Mouse (Mus musculus) lung, postnatal 0 days (tissue): Measurements from ENCODE around the gene Dnajb12. TPM values are rescaled to one million over a fixed set of nuclear protein-coding genes. Genes with fewer than 3 reads are reported as not detected.

ENCODE experiments used
- ATAC-seq: fragments of 200-750 bp; cut with Nextera tagmentation; 2 replicates; pipeline ENCODE4 v1.8.0; 2017; ENCODE audit warnings: moderate library complexity
- DNase-seq: peaks from one replicate; pipeline ENCODE4 v3.0.0-alpha.2; 2016; ENCODE audit warnings: low spot score
- H3K27ac ChIP-seq: fragments of 300-500 bp; sonication (generic); 2 replicates; pipeline ENCODE4 v1.5.1; 2014; ENCODE audit warnings: antibody characterized with exemption, mild to moderate bottlenecking, low read length, mixed read lengths
- H3K27me3 ChIP-seq: fragments of 300-500 bp; sonication (generic); replicated peaks from 2 replicates; pipeline ENCODE4 v1.6.1; 2014; ENCODE audit warnings: low read length, mixed read lengths; ENCODE audit not compliant: insufficient read depth
- H3K36me3 ChIP-seq: fragments of 300-500 bp; sonication (generic); 2 replicates; pipeline ENCODE4 v1.6.1; 2014; ENCODE audit warnings: low read length, mixed read lengths; ENCODE audit not compliant: insufficient read depth
- H3K4me1 ChIP-seq: fragments of 300-500 bp; sonication (generic); 2 replicates; pipeline ENCODE4 v1.6.1; 2014; ENCODE audit warnings: antibody characterized with exemption, low read depth, low read length, mixed read lengths; ENCODE audit not compliant: insufficient read depth
- H3K4me2 ChIP-seq: fragments of 300-500 bp; sonication (generic); replicated peaks from 2 replicates; pipeline ENCODE4 v1.6.1; 2014; ENCODE audit warnings: low read depth, mild to moderate bottlenecking, low read length, moderate library complexity, mixed read lengths
- H3K4me3 ChIP-seq: fragments of 300-500 bp; sonication (generic); 2 replicates; pipeline ENCODE4 v1.5.1; 2014; ENCODE audit warnings: low read depth, low read length
- H3K9ac ChIP-seq: fragments of 300-500 bp; sonication (generic); replicated peaks from 2 replicates; pipeline ENCODE4 v1.6.1; 2014; ENCODE audit warnings: low read depth, mild to moderate bottlenecking
- H3K9me3 ChIP-seq: fragments of 300-500 bp; sonication (generic); 2 replicates; pipeline ENCODE4 v1.6.1; 2016; ENCODE audit warnings: low read length, mixed read lengths
- CTCF ChIP-seq: IDR thresholded peaks from 2 replicates; pipeline ENCODE4 v1.5.1; 2016; ENCODE audit warnings: antibody characterized with exemption, mild to moderate bottlenecking
- EP300 ChIP-seq: IDR thresholded peaks from 2 replicates; pipeline ENCODE4 v1.6.1; 2016; ENCODE audit warnings: antibody characterized with exemption, mild to moderate bottlenecking, control low read depth
- WGBS: fragments of 180-500 bp; shearing (Covaris S2); extraction: QIAGEN DNeasy Blood & Tissue Kit; methylation state at CpG from one replicate; pipeline ENCODE4 v1.1.7; 2014; 5-methylcytosine and 5-hydroxymethylcytosine counted together
- polyA plus RNA-seq: library from polyadenylated mRNA; unstranded; fragments of >200 nt; fragmentation: Nextera tagmentation; extraction: Ambion mirVana; gene quantifications from 2 replicates; pipeline ENCODE4 v1.2.1, GENCODE M21; 2015

Gene Dnajb12
- polyA plus RNA-seq, 1 experiment from 2014 or later, result 24.4 TPM

DNA sequence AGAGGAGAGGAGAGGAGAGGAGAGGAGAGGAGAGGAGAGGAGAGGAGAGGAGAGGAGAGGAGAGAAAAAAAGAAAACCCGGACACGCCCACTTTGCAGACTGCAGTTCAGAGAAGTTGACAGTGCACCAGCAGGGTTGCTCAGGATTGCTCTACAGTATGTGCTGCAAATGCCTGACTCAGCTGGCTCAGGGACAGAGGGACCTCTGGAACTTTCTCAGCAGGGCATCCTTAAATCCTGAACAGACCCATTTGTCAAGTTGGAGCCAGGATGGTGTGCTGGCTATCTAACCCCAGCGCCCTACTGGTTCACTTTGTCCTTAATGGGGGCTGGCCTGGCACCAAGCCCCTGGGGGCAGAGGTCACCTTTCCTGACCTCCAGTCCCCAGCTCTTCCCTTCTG is 54.7 kb downstream of the Dnajb12 start:
- ATAC-seq, result no peak
- no peak overlapping the region for H3K9ac ChIP-seq
- WGBS, result 65% methylated on average over 3 of the region's 3 CpGs

GRCm38 (mm10) chr10:59936058-59936856 is 56.9 kb downstream of the Dnajb12 start:
- WGBS, result 40% methylated on average over 8 of the region's 8 CpGs
- Histone ChIP-seq H3K27ac (no peak overlapping the region), H3K27me3 (no peaks in the 10 kb centered on the region), H3K9ac (no peak overlapping the region), H3K4me2 (no peak overlapping the region), H3K9me3 (no peaks in the 10 kb centered on the region), H3K4me3 (no peak overlapping the region), H3K4me1 (no peaks in the 10 kb centered on the region), H3K36me3 (no peaks in the 10 kb centered on the region)
- DNase-seq (no peak), ATAC-seq (no peak)
- TF ChIP-seq EP300, result no peak
- TF ChIP-seq CTCF, result no peak

More for the DNA sequence above, 54.7 kb downstream of the Dnajb12 start:
- Histone ChIP-seq H3K9me3 (no peaks in the 10 kb centered on the region), H3K4me1 (no peaks in the 10 kb centered on the region), H3K36me3 (no peaks in the 10 kb centered on the region), H3K27ac (no peak overlapping the region), H3K4me3 (no peak overlapping the region), H3K27me3 (no peaks in the 10 kb centered on the region), H3K4me2 (no peak overlapping the region)
- TF ChIP-seq CTCF (no peak), EP300 (no peak)
- DNase-seq, result no peak

DNA sequence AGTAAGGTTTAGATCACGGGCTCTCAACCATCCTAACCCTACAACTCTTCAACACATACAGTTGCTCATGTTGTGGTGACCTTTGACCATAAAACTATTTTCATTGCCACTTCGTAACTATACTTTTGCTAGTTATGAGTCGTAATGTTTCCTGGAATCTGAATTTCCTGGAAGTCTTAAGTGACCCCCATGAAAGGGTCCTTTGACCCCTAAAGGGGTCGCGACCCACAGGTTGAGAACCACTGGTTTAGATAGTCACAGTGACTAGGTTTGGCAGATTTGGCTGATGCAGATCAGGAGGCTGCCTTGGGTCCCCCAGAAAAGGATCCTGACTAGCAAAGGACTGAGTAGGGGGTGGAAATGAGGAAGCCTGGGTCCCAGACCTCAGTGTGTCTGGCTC is 59.3 kb downstream of the Dnajb12 start:
- no peak for TF ChIP-seq EP300
- TF ChIP-seq CTCF, result no peak
- no peak overlapping the region for H3K4me2 ChIP-seq
- H3K4me3 ChIP-seq, result no peak overlapping the region
- 80% methylated on average over 5 of the region's 5 CpGs for WGBS
- H3K9me3 ChIP-seq, result no peaks in the 10 kb centered on the region
- ATAC-seq, result no peak
- no peak for DNase-seq
- H3K27ac ChIP-seq, result no peak overlapping the region
- H3K36me3 ChIP-seq, result no peaks in the 10 kb centered on the region
- no peak overlapping the region for H3K9ac ChIP-seq
- peaks cover 9% of the 10 kb centered on the region for H3K4me1 ChIP-seq
- no peaks in the 10 kb centered on the region for H3K27me3 ChIP-seq

DNA sequence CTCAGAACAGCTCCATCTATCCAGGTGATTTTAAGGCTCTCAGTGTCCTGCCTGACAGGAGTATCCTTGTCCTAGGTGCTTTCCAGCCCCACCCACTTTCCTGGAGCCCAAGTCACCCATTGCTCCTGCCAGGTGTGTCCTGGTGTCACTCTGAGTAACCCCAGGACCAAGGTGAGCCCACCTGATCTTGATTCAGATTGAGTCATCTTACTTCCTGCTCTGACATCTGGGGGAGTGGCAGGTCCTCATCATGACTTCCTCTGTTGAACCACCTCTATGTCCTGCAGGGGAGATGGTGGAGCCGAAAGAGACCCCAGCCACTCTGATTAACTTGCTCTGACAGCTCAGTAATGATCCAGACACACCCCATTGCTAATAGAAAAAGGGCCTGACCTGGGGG is 59.7 kb downstream of the Dnajb12 start:
- H3K4me3 ChIP-seq, result no peak overlapping the region
- H3K9me3 ChIP-seq, result no peaks in the 10 kb centered on the region
- no peaks in the 10 kb centered on the region for H3K27me3 ChIP-seq
- H3K4me1 ChIP-seq, result peaks cover 9% of the 10 kb centered on the region
- WGBS, result 54% methylated on average over 1 of the region's 1 CpGs
- no peak for ATAC-seq
- no peak overlapping the region for H3K9ac ChIP-seq
- no peak overlapping the region for H3K27ac ChIP-seq
- no peaks in the 10 kb centered on the region for H3K36me3 ChIP-seq
- DNase-seq, result no peak
- no peak overlapping the region for H3K4me2 ChIP-seq
- TF ChIP-seq EP300, result no peak
- no peak for TF ChIP-seq CTCF

DNA sequence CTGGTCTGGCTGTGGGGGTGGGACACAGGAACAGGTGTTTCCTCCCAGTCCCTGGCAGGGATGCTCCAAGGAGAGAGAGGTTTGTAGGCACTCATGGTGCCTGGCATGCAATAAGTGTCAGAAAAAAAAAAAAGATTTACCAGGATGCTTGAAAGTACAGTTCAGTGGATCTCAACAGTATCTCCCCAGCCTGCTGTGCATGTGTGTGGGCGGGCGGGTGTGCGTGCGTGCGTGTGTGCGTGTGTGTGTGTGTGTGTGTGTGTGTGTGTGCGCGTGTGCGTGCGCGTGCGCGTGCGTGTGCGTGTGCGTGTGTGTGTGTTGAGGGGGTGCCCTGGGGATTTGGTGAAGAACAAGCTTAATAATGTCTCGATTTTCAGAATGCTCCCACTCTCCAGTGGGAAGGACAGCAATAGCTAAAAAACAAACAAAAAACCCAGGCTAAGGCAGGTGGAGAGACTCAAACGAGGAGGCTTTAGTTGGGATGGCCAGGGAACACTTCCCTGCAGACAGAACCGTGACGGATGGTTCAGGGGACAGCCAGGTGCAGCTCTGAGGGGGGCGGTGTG is 63.0 kb downstream of the Dnajb12 start:
- H3K9me3 ChIP-seq, result no peaks in the 10 kb centered on the region
- H3K4me3 ChIP-seq, result 0 out of 2 replicates have a peak overlapping the region, but pooled peaks have one; percentile 4
- peak overlapping the region; percentile 32; the same call in 1 of the 2 replicates for H3K9ac ChIP-seq
- no peak for ATAC-seq
- peak overlapping the region; percentile 91 for H3K27ac ChIP-seq
- peaks cover 9% of the 10 kb centered on the region for H3K4me1 ChIP-seq
- TF ChIP-seq CTCF, result no peak
- no peak for TF ChIP-seq EP300
- no peaks in the 10 kb centered on the region for H3K27me3 ChIP-seq
- H3K36me3 ChIP-seq, result no peaks in the 10 kb centered on the region
- 48% methylated on average over 20 of the region's 21 CpGs for WGBS
- peak overlapping the region; percentile 52 for H3K4me2 ChIP-seq
- DNase-seq, result no peak

DNA sequence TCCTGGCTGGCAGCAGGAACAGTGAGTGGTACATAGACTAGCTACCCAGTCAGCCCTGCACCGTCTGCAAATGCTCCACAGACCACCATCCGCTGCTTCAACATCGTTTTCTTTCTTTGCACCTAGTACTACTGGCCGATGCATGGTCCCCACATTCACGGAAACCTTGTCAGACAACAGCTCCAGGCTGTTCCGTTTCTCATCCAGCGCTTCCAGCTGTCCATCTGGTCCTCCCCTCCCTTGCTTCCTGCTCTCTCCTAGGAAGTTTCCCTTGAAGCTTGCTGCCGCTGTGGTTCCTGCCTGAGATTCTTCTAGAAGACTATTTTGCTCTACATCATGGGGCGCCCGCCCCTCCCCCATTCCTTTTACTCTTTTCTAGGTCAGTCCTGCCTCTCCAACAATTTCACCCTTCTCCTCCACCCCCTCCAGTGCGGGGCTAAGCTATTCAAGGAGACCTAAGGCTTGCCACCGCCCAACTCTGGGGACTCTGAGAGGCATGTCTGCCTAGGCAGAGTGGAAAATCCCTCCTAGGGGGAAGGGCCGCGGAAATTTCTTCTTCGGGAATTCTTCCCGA is 63.6 kb downstream of the Dnajb12 start:
- 1% methylated on average over 16 of the region's 16 CpGs for WGBS
- DNase-seq, result peak; percentile 81

More for the DNA sequence above, 63.6 kb downstream of the Dnajb12 start:
- peak; percentile 87 for ATAC-seq
- Histone ChIP-seq H3K27me3 (no peaks in the 10 kb centered on the region), H3K9ac (peak overlapping the region; percentile 32; the same call in 1 of the 2 replicates), H3K4me3 (peak overlapping the region; percentile 4; the same call in 1 of the 2 replicates), H3K4me2 (peak overlapping the region; percentile 52), H3K36me3 (no peaks in the 10 kb centered on the region), H3K27ac (peak overlapping the region; percentile 91), H3K4me1 (peaks cover 14% of the 10 kb centered on the region), H3K9me3 (no peaks in the 10 kb centered on the region)
- TF ChIP-seq CTCF (no peak), EP300 (no peak)
